Mouse (Mus musculus) kidney, postnatal 10 days (tissue): ENCODE measurements at regions not wholly inside any gene's neighbourhood (a gene's known extent, or its start where the extent isn't known, plus 50 kb on each side); places are given as distances from the start of the nearest gene placed in this dataset.

Experiments
- DNase-seq: peaks from one replicate; pipeline ENCODE4 v3.0.0; 2021; ENCODE audit warnings: mixed read lengths

- peak; percentile 42 for DNase-seq
Observed at GRCm38 (mm10) chr2:128338474-128338873, 212.6 kb downstream of the Bcl2l11 start.

GRCm38 (mm10) chr2:128339061-128339642 is 213.3 kb downstream of the Bcl2l11 start:
- peak; percentile 60 for DNase-seq

GRCm38 (mm10) chr2:128339643-128340487 is 214.0 kb downstream of the Bcl2l11 start:
- DNase-seq = peak; percentile 54

- no peak for DNase-seq
Observed at GRCm38 (mm10) chr2:128340631-128341240, 214.9 kb downstream of the Bcl2l11 start.

GRCm38 (mm10) chr2:128342212-128342611 is 216.4 kb downstream of the Bcl2l11 start:
- no peak for DNase-seq

GRCm38 (mm10) chr2:128345557-128345956 is 219.7 kb downstream of the Bcl2l11 start:
- DNase-seq = no peak

- DNase-seq = no peak
Observed at GRCm38 (mm10) chr2:128348556-128348955, 222.7 kb downstream of the Bcl2l11 start.

GRCm38 (mm10) chr2:128351405-128351804 is 225.6 kb downstream of the Bcl2l11 start:
- no peak for DNase-seq

GRCm38 (mm10) chr2:128352533-128352932 is 226.7 kb downstream of the Bcl2l11 start:
- no peak for DNase-seq

- no peak for DNase-seq
Observed at GRCm38 (mm10) chr2:128353457-128353856, 227.6 kb downstream of the Bcl2l11 start.

GRCm38 (mm10) chr2:128356326-128356725 is 230.5 kb downstream of the Bcl2l11 start:
- DNase-seq = no peak

- no peak for DNase-seq
Observed at GRCm38 (mm10) chr2:128359106-128359505, 231.9 kb upstream of the Spdye4c start.

- DNase-seq = no peak
Observed at GRCm38 (mm10) chr2:128360517-128360916, 230.5 kb upstream of the Spdye4c start.

- no peak for DNase-seq
Observed at GRCm38 (mm10) chr2:128361436-128361835, 229.6 kb upstream of the Spdye4c start.

GRCm38 (mm10) chr2:128364161-128364560 is 226.8 kb upstream of the Spdye4c start:
- peak; percentile 72 for DNase-seq

- DNase-seq = no peak
Observed at GRCm38 (mm10) chr2:128365004-128365403, 226.0 kb upstream of the Spdye4c start.

- DNase-seq = no peak
Observed at GRCm38 (mm10) chr2:128365775-128366174, 225.2 kb upstream of the Spdye4c start.

- DNase-seq = no peak
Observed at GRCm38 (mm10) chr2:128367266-128368150, 223.5 kb upstream of the Spdye4c start.

- no peak for DNase-seq
Observed at GRCm38 (mm10) chr2:128368534-128369273, 222.3 kb upstream of the Spdye4c start.

GRCm38 (mm10) chr2:128370821-128371220 is 220.2 kb upstream of the Spdye4c start:
- no peak for DNase-seq

- no peak for DNase-seq
Observed at GRCm38 (mm10) chr2:128372204-128372603, 218.8 kb upstream of the Spdye4c start.
